In genomic region chr3:84337585-84337984, GRCm38 (mm10) we compare ENCODE assay signal across 8 mouse cellular contexts. TPM values are rescaled to one million over a fixed set of nuclear protein-coding genes. Genes with fewer than 3 reads are reported as not detected.
DNase-seq lines count a peak whose midpoint lies in the region; ATAC-seq and TF ChIP-seq lines count a peak whose summit lies in the region.
"Had no signal": no experiment of that assay in that cellular context is flagged by ENCODE, and none has a peak within 500 bp of the region (broad histone marks: within the 10 kb centered on the region; RNA-seq: fewer than 3 reads in every experiment).

No protein-coding gene starts in this region.

- TF ChIP-seq EP300 in CH12.LX (IDR thresholded peaks at IDR 0.05; ENCODE audit: low read length) = no peak

- H3K27ac ChIP-seq in CH12.LX (ENCODE audit: insufficient read depth, low read depth) = no peak overlapping the region
- H3K27ac ChIP-seq in intestine, embryonic 14.5 days (ENCODE audit: low read depth) = no peak overlapping the region
- H3K27ac ChIP-seq: midbrain, embryonic 12.5 days had no signal

- no peaks in the 10 kb centered on the region for H3K79me2 ChIP-seq in CH12.LX (replicated peaks; ENCODE audit: control insufficient read depth, extremely low read depth, insufficient read depth, poor library complexity, severe bottlenecking)

- no peak for TF ChIP-seq RAD21 in CH12.LX (IDR thresholded peaks at IDR 0.05; ENCODE audit: low read depth, low read length)

- H3K27me3 ChIP-seq in CH12.LX (replicated peaks) = no peaks in the 10 kb centered on the region
- no peaks in the 10 kb centered on the region for H3K27me3 ChIP-seq in intestine, embryonic 14.5 days (replicated peaks; ENCODE audit: control insufficient read depth, insufficient read depth, low read length)
- H3K27me3 ChIP-seq in megakaryocyte, embryonic 14.5 days (replicated peaks) = peaks cover 48% of the 10 kb centered on the region

- in situ Hi-C loops in CH12.LX (cut with MboI; ENCODE audit: low pct_ligation_motif_present, low pct_unique_long_range_greater_than_20kb, low sequenced_read_pairs) = loop anchor here (25.0 kb wide), 2 partner anchors 325 to 550 kb away; partner anchors contain the start of gene Tmem154

- peak; percentile 69 for TF ChIP-seq POLR2A in CH12.LX (IDR thresholded peaks at IDR 0.05; ENCODE audit: low read depth, low read length)

- no peak for ATAC-seq in intestine, embryonic 14.5 days (replicated peaks; ENCODE audit: low FRiP score, low TSS enrichment, low read depth)
- ATAC-seq in frontal cortex, adult (ENCODE audit: low TSS enrichment) = no peak

- H3K36me3 ChIP-seq in CH12.LX (replicated peaks in 1 of 2; ENCODE audit: control insufficient read depth in 1 of 2, insufficient read depth in 1 of 2, low read length in 1 of 2) = no peaks in the 10 kb centered on the region
- H3K36me3 ChIP-seq in intestine, embryonic 14.5 days (ENCODE audit: control insufficient read depth, insufficient read depth, low read length) = no peaks in the 10 kb centered on the region
- no peaks in the 10 kb centered on the region for H3K36me3 ChIP-seq in megakaryocyte, embryonic 14.5 days (replicated peaks; ENCODE audit: low read length)
- H3K36me3 ChIP-seq: midbrain, embryonic 12.5 days had no signal

- peak overlapping the region; percentile 17; the same call in 1 of the 2 replicates for H3K4me2 ChIP-seq in CH12.LX (ENCODE audit: insufficient read depth, low read depth, poor library complexity, severe bottlenecking)
- H3K4me2 ChIP-seq in intestine, embryonic 14.5 days (ENCODE audit: low read length) = 0 out of 2 replicates have a peak overlapping the region, but pooled peaks have one; percentile 9
- H3K4me2 ChIP-seq: midbrain, embryonic 12.5 days had no signal

- peaks cover 11 to 41% of the 10 kb centered on the region in 2 experiments for H3K4me1 ChIP-seq in CH12.LX (ENCODE audit: control insufficient read depth in 1 of 2, insufficient read depth in 2 of 2)
- H3K4me1 ChIP-seq in intestine, embryonic 14.5 days (replicated peaks; ENCODE audit: control insufficient read depth, insufficient read depth, low read length) = peaks cover 20% of the 10 kb centered on the region
- H3K4me1 ChIP-seq in megakaryocyte, embryonic 14.5 days = peaks cover 22% of the 10 kb centered on the region

- no peaks in the 10 kb centered on the region for H3K9me3 ChIP-seq in CH12.LX (replicated peaks; ENCODE audit: low read length)
- no peaks in the 10 kb centered on the region for H3K9me3 ChIP-seq in intestine, embryonic 14.5 days (ENCODE audit: control insufficient read depth, low read length)
- H3K9me3 ChIP-seq in megakaryocyte, embryonic 14.5 days = no peaks in the 10 kb centered on the region
- H3K9me3 ChIP-seq: midbrain, embryonic 12.5 days had no signal

- DNase-seq in CD4-positive helper T cell, adult 2 months (ENCODE audit: low read depth, low spot score) = peak; percentile 80
- peak; percentile 73 for DNase-seq in CH12.LX (ENCODE audit: extremely low read depth)
- no peak for DNase-seq in intestine, embryonic 14.5 days (ENCODE audit: low spot score)
- no peak for DNase-seq in left cerebral cortex, adult 11 months (ENCODE audit: low spot score)
- no peak for DNase-seq in frontal cortex, postnatal 36 days (ENCODE audit: low spot score in 2 of 2)

- dilution Hi-C loops in CH12.LX (cut with MboI; ENCODE audit: extremely low pct_ligation_motif_present, extremely low pct_unique_long_range_greater_than_20kb, low sequenced_read_pairs) = no loop called here

- H3K9ac ChIP-seq in CH12.LX (ENCODE audit: insufficient read depth, low read depth) = 0 out of 2 replicates have a peak overlapping the region, but pooled peaks have one; percentile 14
- H3K9ac ChIP-seq in intestine, embryonic 14.5 days (ENCODE audit: low read length) = no peak overlapping the region
- H3K9ac ChIP-seq: midbrain, embryonic 12.5 days had no signal

- TF ChIP-seq CTCF in CH12.LX (conservative IDR thresholded peaks at IDR 0.05 in 1 of 2, IDR thresholded peaks at IDR 0.05 in 1 of 2; ENCODE audit: low read depth in 2 of 2, low read length in 2 of 2) = no peak

- WGBS in intestine, embryonic 14.5 days = 50% methylated on average over 9 of the region's 11 CpGs

- H3K4me3 ChIP-seq in CH12.LX (replicated peaks in 1 of 3; ENCODE audit: low read depth in 2 of 3, low read length in 2 of 3, poor library complexity in 1 of 3) = peak overlapping the region; percentile 33 to 46 (median 40)
- H3K4me3 ChIP-seq in intestine, embryonic 14.5 days (ENCODE audit: low read depth, low read length) = no peak overlapping the region
- H3K4me3 ChIP-seq in megakaryocyte, embryonic 14.5 days (replicated peaks) = peak overlapping the region; percentile 7
- H3K4me3 ChIP-seq: midbrain, embryonic 12.5 days had no signal

TF ChIP-seq in CH12.LX, 34 proteins besides CTCF, POLR2A, EP300 and RAD21:
- peak; percentile 85 for TF ChIP-seq ELF1 (IDR thresholded peaks at IDR 0.05; ENCODE audit: low read depth, low read length)
- TF ChIP-seq HCFC1 (IDR thresholded peaks at IDR 0.05; ENCODE audit: low read depth, low read length) = peak; percentile 37
- TF ChIP-seq BHLHE40 (IDR thresholded peaks at IDR 0.05; ENCODE audit: low read depth, low read length) = no peak
- TF ChIP-seq MAZ (IDR thresholded peaks at IDR 0.05; ENCODE audit: low read depth, low read length) = peak; percentile 68; the same call in 1 of the 2 replicates
- no peak for TF ChIP-seq NELFE (IDR thresholded peaks at IDR 0.05; ENCODE audit: low read depth, low read length)

RNA-seq across cellular contexts. Expression of gene Trim2, which starts 30.9 kb away (rescaled TPM):
- total RNA-seq in CH12.LX (2012; rRNA removed) = 2.1 and 2.4 TPM in 2 replicates
- 2.1 and 2.5 TPM in 2 replicates for total RNA-seq in CH12.LX (2014; rRNA removed)
- 3.3 and 3.6 TPM in 2 replicates for polyA plus RNA-seq in CH12.LX (2012; ENCODE audit: insufficient read length, low read depth)
- polyA plus RNA-seq in intestine, embryonic 14.5 days (2014; fragmentation: Nextera tagmentation; extraction: Ambion mirVana) = 58.1 and 60.4 TPM in 2 replicates
- polyA plus RNA-seq in megakaryocyte, embryonic 14.5 days (2012; ENCODE audit: insufficient read depth, low replicate concordance) = not detected in 2 replicates

Comparison
In these comparisons a context has a peak if more than half of its experiments do, and no peak if none do; other contexts are left out.
1. DNase-seq: peak in CD4-positive helper T cell, adult 2 months (single experiment) and CH12.LX (single experiment); none in intestine, embryonic 14.5 days (single experiment), left cerebral cortex, adult 11 months (single experiment) and frontal cortex, postnatal 36 days (0 of 2).
2. RNA of gene Trim2, which starts 30.9 kb away (polyA plus RNA-seq): 58.1 to 60.4 TPM in intestine, embryonic 14.5 days; 3.3 to 3.6 TPM in CH12.LX and not detected in megakaryocyte, embryonic 14.5 days; every median in the first group is over 10 times any median in the second.